Mouse (Mus musculus): Measurements from ENCODE around the gene Atcay. TPM values are rescaled to one million over a fixed set of nuclear protein-coding genes. Genes with fewer than 3 reads are reported as not detected.
A peak's percentile ranks its signal among the peaks of the same experiment; 100 is the strongest.

Gene Atcay
- total and polyA plus RNA-seq, 2 experiments = not detected

DNA sequence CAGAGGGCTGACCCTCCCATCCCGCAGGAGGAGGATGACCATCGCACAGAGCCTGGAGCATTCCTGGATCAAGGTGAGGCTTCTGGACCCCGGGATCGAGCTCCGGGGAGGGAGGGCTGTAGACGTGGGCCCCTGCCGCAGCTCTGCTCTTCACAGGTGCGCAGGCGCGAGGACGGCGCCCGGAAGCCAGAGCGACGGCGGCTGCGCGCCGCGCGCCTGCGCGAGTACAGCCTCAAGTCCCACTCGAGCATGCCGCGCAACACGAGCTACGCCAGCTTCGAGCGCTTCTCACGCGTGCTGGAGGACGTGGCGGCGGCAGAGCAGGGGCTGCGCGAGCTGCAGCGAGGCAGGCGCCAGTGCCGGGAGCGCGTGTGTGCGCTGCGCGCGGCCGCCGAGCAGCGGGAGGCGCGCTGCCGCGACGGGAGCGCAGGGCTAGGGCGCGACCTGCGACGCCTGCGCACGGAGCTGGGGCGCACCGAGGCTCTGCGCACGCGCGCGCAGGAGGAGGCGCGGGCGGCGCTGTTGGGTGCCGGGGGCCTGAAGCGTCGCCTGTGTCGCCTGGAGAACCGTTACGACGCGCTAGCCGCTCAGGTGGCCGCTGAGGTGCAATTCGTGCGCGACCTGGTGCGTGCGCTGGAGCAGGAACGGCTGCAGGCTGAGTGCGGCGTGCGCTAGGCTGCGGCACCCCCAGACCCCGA lies 38.2 kb downstream of the Atcay start:
- peak overlapping the region; percentile 88 for H3K27ac ChIP-seq (replicated peaks; ENCODE audit: insufficient read depth, low read depth, low read length)
- no peaks in the 10 kb centered on the region for H3K36me3 ChIP-seq (ENCODE audit: control insufficient read depth, insufficient read depth, low read length)
- H3K27me3 ChIP-seq (ENCODE audit: control insufficient read depth, insufficient read depth, low read length) = no peaks in the 10 kb centered on the region
- H3K4me1 ChIP-seq (ENCODE audit: control insufficient read depth, insufficient read depth, low read length) = peaks cover 6% of the 10 kb centered on the region
- H3K4me3 ChIP-seq (ENCODE audit: insufficient read depth, low read depth, low read length) = peak overlapping the region; percentile 90
- under 1% methylated on average over 80 of the region's 93 CpGs for WGBS
- peak; percentile 52 for DNase-seq (ENCODE audit: extremely low read depth, low read depth, low spot score)
- TF ChIP-seq POLR2A (IDR thresholded peaks at IDR 0.05; ENCODE audit: extremely low read depth, insufficient read depth, low read length) (no peak), CTCF (IDR thresholded peaks at IDR 0.05; ENCODE audit: low read depth, low read length) (0 out of 2 replicates have a peak, but pooled peaks have one; percentile 1)
- H3K9ac ChIP-seq (ENCODE audit: low read depth, low read length) = peak overlapping the region; percentile 98
- H3K79me2 ChIP-seq (ENCODE audit: control insufficient read depth, insufficient read depth, low read length) = no peaks in the 10 kb centered on the region

DNA sequence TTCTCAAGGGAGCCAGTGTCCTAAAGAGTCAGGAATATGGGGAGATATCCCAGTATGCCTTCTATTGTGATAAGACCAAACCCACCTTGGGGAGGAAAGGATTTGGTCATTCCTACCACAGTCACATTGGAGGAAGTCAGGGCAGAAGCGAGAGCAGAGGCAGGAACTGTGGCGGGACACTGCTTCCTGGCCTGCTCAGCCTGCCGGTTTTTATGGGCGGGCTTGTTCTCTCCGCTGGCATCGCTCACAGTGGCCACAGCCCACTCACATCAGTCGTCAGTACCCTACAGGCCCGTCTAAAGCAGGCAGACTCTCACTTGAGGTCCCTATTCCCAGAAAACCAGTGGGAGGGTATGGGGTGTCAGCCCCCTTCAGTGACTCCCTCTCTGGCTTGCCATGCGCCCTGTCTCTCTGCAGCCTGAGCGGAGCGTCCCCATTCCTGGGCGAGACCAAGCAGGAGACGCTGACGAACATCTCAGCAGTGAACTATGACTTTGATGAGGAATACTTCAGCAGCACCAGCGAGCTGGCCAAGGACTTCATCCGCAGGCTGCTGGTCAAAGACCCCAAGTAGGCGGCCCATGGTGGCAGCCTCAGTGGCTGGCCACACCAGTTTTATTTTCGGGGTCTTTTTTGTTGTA lies 39.2 kb downstream of the Atcay start:
- no peak for DNase-seq (ENCODE audit: extremely low read depth, low read depth, low spot score)
- WGBS = 76% methylated on average over 18 of the region's 18 CpGs
- H3K9ac ChIP-seq (ENCODE audit: low read depth, low read length) = peak overlapping the region; percentile 9; the same call in 1 of the 2 replicates
- H3K79me2 ChIP-seq (ENCODE audit: control insufficient read depth, insufficient read depth, low read length) = no peaks in the 10 kb centered on the region; the same call in 1 of the 2 replicates
- TF ChIP-seq POLR2A (IDR thresholded peaks at IDR 0.05; ENCODE audit: extremely low read depth, insufficient read depth, low read length) (no peak), CTCF (IDR thresholded peaks at IDR 0.05; ENCODE audit: low read depth, low read length) (no peak)
- H3K4me1 ChIP-seq (ENCODE audit: control insufficient read depth, insufficient read depth, low read length) = peaks cover 6% of the 10 kb centered on the region
- H3K27ac ChIP-seq (replicated peaks; ENCODE audit: insufficient read depth, low read depth, low read length) = no peak overlapping the region
- H3K36me3 ChIP-seq (ENCODE audit: control insufficient read depth, insufficient read depth, low read length) = no peaks in the 10 kb centered on the region
- H3K27me3 ChIP-seq (ENCODE audit: control insufficient read depth, insufficient read depth, low read length) = no peaks in the 10 kb centered on the region
- no peak overlapping the region for H3K4me3 ChIP-seq (ENCODE audit: insufficient read depth, low read depth, low read length)

DNA sequence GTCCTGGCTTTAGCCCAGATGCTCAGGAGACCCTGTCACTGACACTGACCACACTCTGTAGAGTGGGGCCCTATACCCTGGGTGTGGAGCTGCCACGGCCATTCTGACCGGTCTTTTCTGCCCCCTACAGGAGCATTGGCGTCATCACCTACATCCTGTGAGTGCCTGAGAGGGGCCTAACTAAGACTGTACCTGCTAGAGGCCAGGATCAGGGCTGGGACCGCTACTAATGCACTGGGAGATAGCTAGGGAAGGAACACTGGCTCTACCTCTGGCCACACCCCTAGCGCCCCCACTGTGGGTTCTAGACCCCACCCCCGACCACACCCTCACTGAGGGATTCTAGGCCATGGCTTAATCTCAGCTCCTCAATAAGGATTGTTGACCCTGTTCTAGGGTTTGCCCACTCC lies 39.7 kb downstream of the Atcay start:
- Histone ChIP-seq H3K27ac (replicated peaks; ENCODE audit: insufficient read depth, low read depth, low read length) (no peak overlapping the region), H3K79me2 (ENCODE audit: control insufficient read depth, insufficient read depth, low read length) (no peaks in the 10 kb centered on the region; the same call in 1 of the 2 replicates), H3K27me3 (ENCODE audit: control insufficient read depth, insufficient read depth, low read length) (no peaks in the 10 kb centered on the region), H3K4me1 (ENCODE audit: control insufficient read depth, insufficient read depth, low read length) (peaks cover 6% of the 10 kb centered on the region), H3K9ac (ENCODE audit: low read depth, low read length) (no peak overlapping the region), H3K4me3 (ENCODE audit: insufficient read depth, low read depth, low read length) (no peak overlapping the region), H3K36me3 (ENCODE audit: control insufficient read depth, insufficient read depth, low read length) (no peaks in the 10 kb centered on the region)
- no peak for TF ChIP-seq POLR2A (IDR thresholded peaks at IDR 0.05; ENCODE audit: extremely low read depth, insufficient read depth, low read length)
- TF ChIP-seq CTCF (IDR thresholded peaks at IDR 0.05; ENCODE audit: low read depth, low read length) = peak; percentile 63
- 67% methylated on average over 6 of the region's 6 CpGs for WGBS
- no peak for DNase-seq (ENCODE audit: extremely low read depth, low read depth, low spot score)

DNA sequence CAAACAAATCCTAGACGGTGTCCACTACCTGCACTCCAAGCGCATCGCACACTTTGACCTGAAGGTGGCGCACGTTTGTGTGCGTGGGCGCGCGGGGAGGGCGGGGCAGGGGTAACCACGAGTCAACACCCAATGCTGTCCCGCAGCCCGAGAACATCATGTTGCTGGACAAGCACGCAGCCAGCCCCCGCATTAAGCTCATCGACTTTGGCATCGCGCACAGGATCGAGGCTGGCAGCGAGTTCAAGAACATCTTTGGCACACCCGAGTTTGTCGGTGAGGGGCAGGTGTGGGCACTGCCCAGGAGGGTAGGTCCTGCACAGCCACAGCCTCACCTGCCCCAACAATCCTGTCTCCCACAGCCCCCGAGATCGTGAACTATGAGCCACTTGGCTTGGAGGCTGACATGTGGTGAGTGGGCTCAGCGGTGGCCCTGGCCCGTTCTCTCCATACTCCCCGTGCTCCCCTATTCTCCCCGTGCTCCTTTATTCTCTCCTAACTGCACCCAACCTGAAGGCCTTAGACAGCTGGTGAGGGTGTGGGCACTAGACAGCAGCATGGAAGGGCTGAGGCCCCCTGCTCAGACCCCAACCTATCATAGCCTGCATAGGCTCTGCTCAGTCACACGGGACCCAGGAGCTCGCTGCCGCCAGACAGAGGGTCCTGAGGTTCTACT lies 40.3 kb downstream of the Atcay start:
- no peaks in the 10 kb centered on the region; the same call in 1 of the 2 replicates for H3K79me2 ChIP-seq (ENCODE audit: control insufficient read depth, insufficient read depth, low read length)
- H3K27ac ChIP-seq (replicated peaks; ENCODE audit: insufficient read depth, low read depth, low read length) = no peak overlapping the region
- WGBS = 78% methylated on average over 31 of the region's 31 CpGs
- no peaks in the 10 kb centered on the region for H3K27me3 ChIP-seq (ENCODE audit: control insufficient read depth, insufficient read depth, low read length)
- H3K9ac ChIP-seq (ENCODE audit: low read depth, low read length) = no peak overlapping the region
- no peak overlapping the region for H3K4me3 ChIP-seq (ENCODE audit: insufficient read depth, low read depth, low read length)
- H3K4me1 ChIP-seq (ENCODE audit: control insufficient read depth, insufficient read depth, low read length) = peaks cover 6% of the 10 kb centered on the region
- DNase-seq (ENCODE audit: extremely low read depth, low read depth, low spot score) = no peak
- H3K36me3 ChIP-seq (ENCODE audit: control insufficient read depth, insufficient read depth, low read length) = no peaks in the 10 kb centered on the region
- TF ChIP-seq POLR2A (IDR thresholded peaks at IDR 0.05; ENCODE audit: extremely low read depth, insufficient read depth, low read length) = no peak
- peak; percentile 50 for TF ChIP-seq CTCF (IDR thresholded peaks at IDR 0.05; ENCODE audit: low read depth, low read length)

DNA sequence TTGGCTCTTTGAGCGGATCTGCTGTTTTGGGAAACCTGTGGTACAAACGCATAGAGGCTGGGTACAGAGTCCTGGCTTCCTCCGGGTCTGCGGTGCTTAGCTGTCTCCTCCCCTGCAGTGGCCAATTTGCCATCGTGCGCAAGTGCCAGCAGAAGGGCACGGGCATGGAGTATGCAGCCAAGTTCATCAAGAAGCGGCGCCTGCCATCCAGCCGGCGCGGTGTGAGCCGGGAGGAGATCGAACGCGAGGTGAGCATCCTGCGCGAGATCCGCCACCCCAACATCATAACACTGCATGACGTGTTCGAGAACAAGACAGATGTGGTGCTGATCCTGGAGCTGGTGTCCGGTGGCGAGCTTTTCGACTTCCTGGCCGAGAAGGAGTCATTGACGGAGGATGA lies 40.8 kb downstream of the Atcay start:
- DNase-seq (ENCODE audit: extremely low read depth, low read depth, low spot score) = no peak
- TF ChIP-seq POLR2A (IDR thresholded peaks at IDR 0.05; ENCODE audit: extremely low read depth, insufficient read depth, low read length) (no peak), CTCF (IDR thresholded peaks at IDR 0.05; ENCODE audit: low read depth, low read length) (no peak)
- Histone ChIP-seq H3K79me2 (ENCODE audit: control insufficient read depth, insufficient read depth, low read length) (no peaks in the 10 kb centered on the region; the same call in 1 of the 2 replicates), H3K9ac (ENCODE audit: low read depth, low read length) (no peak overlapping the region), H3K36me3 (ENCODE audit: control insufficient read depth, insufficient read depth, low read length) (no peaks in the 10 kb centered on the region), H3K4me1 (ENCODE audit: control insufficient read depth, insufficient read depth, low read length) (peaks cover 6% of the 10 kb centered on the region), H3K4me3 (ENCODE audit: insufficient read depth, low read depth, low read length) (no peak overlapping the region), H3K27ac (replicated peaks; ENCODE audit: insufficient read depth, low read depth, low read length) (no peak overlapping the region), H3K27me3 (ENCODE audit: control insufficient read depth, insufficient read depth, low read length) (no peaks in the 10 kb centered on the region)
- whole genome bisulfite sequencing = 93% methylated on average over 26 of the region's 26 CpGs

Measured in liver, adult 2 months (tissue).